Mouse (Mus musculus): ENCODE measurements around the gene Aldoart1.

GRCm38 (mm10) chr4:72865371-72866075 lies 13.1 kb upstream of the Aldoart1 start:
- no peak for TF ChIP-seq CTCF (IDR thresholded peaks at IDR 0.05; ENCODE audit: insufficient read depth, low read length)
- TF ChIP-seq POLR2A (IDR thresholded peaks at IDR 0.05; ENCODE audit: borderline replicate concordance, extremely low read depth, low read depth, low read length): no peak

Data from lung, adult 2 months (tissue).